Mouse (Mus musculus) heart, embryonic 16.5 days (tissue): Measurements from ENCODE around the gene Kifc5b. TPM values are rescaled to one million over a fixed set of nuclear protein-coding genes. Genes with fewer than 3 reads are reported as not detected.

Experiments
- ATAC-seq: fragments of 200-750 bp; cut with Nextera tagmentation; replicated peaks from 2 replicates; pipeline ENCODE4 v1.8.0; 2017; ENCODE audit warnings: moderate number of reproducible peaks; ENCODE audit not compliant: insufficient read depth, low FRiP score; ENCODE audit errors: extremely low read depth
- H3K27ac ChIP-seq: fragments of 300-500 bp; sonication (generic); 2 replicates; pipeline ENCODE4 v1.5.1; 2014; ENCODE audit warnings: mild to moderate bottlenecking, low read length, control low read depth, moderate library complexity
- H3K27me3 ChIP-seq: fragments of 300-500 bp; sonication (generic); 2 replicates; pipeline ENCODE4 v1.6.1; 2014; ENCODE audit warnings: low read length, mixed read lengths; ENCODE audit not compliant: control insufficient read depth, insufficient read depth
- H3K36me3 ChIP-seq: fragments of 300-500 bp; sonication (generic); 2 replicates; pipeline ENCODE4 v1.6.1; 2014; ENCODE audit not compliant: control insufficient read depth, insufficient read depth
- H3K4me1 ChIP-seq: fragments of 300-500 bp; sonication (generic); 2 replicates; pipeline ENCODE4 v1.6.1; 2014; ENCODE audit warnings: low read length, mixed read lengths; ENCODE audit not compliant: control insufficient read depth, insufficient read depth
- H3K4me2 ChIP-seq: fragments of 300-500 bp; sonication (generic); 2 replicates; pipeline ENCODE4 v1.6.1; 2014; ENCODE audit warnings: low read depth, mild to moderate bottlenecking, control low read depth, low read length
- H3K4me3 ChIP-seq: fragments of 300-500 bp; sonication (generic); 2 replicates; pipeline ENCODE4 v1.5.1; 2014; ENCODE audit warnings: mild to moderate bottlenecking, control low read depth, low read length
- H3K9ac ChIP-seq: fragments of 300-500 bp; sonication (generic); 2 replicates; pipeline ENCODE4 v1.6.1; 2014; ENCODE audit warnings: low read length, control low read depth
- H3K9me3 ChIP-seq: fragments of 300-500 bp; sonication (generic); replicated peaks from 2 replicates; pipeline ENCODE4 v1.6.1; 2016; ENCODE audit warnings: low read length; ENCODE audit not compliant: control insufficient read depth
- WGBS: fragments of 180-500 bp; shearing (Covaris S2); extraction: QIAGEN DNeasy Blood & Tissue Kit; methylation state at CpG from one replicate; pipeline ENCODE4 v1.1.7; 2014; 5-methylcytosine and 5-hydroxymethylcytosine counted together
- polyA plus RNA-seq: library from polyadenylated mRNA; unstranded; fragments of >200 nt; fragmentation: Nextera tagmentation; extraction: Ambion mirVana; gene quantifications from 2 replicates; pipeline ENCODE4 v1.2.1, GENCODE M21; 2015

Gene Kifc5b
- polyA plus RNA-seq, 1 experiment from 2014 or later, result 6.9 TPM

DNA sequence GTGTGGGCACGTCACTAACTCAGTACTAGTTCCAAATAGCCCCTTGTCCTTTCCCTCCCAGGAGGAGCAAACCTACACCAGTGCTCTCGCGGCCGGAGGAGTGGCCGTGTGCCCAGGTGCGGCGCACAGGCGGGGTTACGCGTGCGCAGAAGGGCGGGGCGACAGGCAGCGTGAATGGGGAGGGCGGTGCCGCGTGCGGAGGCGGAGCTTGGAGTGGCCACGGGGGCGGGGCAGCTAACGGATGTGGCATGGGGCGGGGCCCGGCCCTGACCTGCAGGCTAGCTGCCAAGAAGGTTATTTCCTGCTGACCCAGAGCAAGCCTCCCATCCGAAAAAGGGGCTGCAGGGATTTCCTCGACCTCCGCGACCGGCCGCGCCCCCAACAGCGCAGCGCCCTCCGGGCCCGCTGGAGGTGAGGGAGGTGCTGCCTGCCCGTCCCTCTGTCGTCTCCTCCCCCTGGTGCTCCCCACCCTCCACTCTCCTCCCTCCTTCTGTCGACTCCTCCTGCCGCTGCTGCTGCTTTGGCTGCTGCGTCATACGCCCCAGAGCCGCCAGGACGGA is 16.0 kb downstream of the Kifc5b start, which contains the start of gene Phf1:
TSS of gene Phf1 (plus strand) at position 214 of the 560 bp plus-strand sequence.
- Histone ChIP-seq H3K4me1 (peaks cover 10% of the 10 kb centered on the region), H3K4me2 (peak within 1 kb of the TSS; percentile 99), H3K9me3 (no peaks in the 10 kb centered on the region), H3K9ac (peak within 1 kb of the TSS; percentile 95), H3K27me3 (no peaks in the 10 kb centered on the region), H3K4me3 (peak within 1 kb of the TSS; percentile 93), H3K27ac (peak within 1 kb of the TSS; percentile 90), H3K36me3 (peaks cover 18% of the 10 kb centered on the region)
- WGBS, result 0% methylated on average over 42 of the region's 43 CpGs
- ATAC-seq, result peak; percentile 90

DNA sequence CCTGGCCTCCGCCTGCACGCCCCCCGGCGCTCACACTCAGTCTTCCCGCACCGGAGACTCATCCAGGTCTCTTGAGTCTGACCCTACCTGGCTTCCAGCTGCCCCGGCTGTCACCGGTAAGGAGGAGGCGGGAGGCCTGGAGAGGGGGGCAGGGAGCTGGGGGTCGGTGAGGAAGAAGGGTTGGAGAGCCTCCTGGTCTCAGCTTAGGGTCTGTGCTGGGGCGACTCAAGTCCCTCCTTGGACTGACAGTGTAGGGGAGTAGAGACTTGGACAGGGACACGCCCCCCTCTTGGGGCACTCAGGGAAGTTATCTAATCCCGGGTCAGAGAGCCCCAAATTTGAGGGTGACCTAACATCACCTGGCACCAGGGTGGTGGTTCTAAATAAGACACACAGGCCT is 16.5 kb downstream of the Kifc5b start:
- peak overlapping the region; percentile 99 for H3K4me2 ChIP-seq
- peak overlapping the region; percentile 95 for H3K9ac ChIP-seq
- H3K4me1 ChIP-seq, result peaks cover 15% of the 10 kb centered on the region
- H3K4me3 ChIP-seq, result peak overlapping the region; percentile 93
- no peaks in the 10 kb centered on the region for H3K27me3 ChIP-seq
- peak overlapping the region; percentile 90 for H3K27ac ChIP-seq
- WGBS, result 4% methylated on average over 13 of the region's 13 CpGs
- H3K36me3 ChIP-seq, result peaks cover 18% of the 10 kb centered on the region
- no peaks in the 10 kb centered on the region for H3K9me3 ChIP-seq
- peak; percentile 7; the same call in 1 of the 2 replicates for ATAC-seq

DNA sequence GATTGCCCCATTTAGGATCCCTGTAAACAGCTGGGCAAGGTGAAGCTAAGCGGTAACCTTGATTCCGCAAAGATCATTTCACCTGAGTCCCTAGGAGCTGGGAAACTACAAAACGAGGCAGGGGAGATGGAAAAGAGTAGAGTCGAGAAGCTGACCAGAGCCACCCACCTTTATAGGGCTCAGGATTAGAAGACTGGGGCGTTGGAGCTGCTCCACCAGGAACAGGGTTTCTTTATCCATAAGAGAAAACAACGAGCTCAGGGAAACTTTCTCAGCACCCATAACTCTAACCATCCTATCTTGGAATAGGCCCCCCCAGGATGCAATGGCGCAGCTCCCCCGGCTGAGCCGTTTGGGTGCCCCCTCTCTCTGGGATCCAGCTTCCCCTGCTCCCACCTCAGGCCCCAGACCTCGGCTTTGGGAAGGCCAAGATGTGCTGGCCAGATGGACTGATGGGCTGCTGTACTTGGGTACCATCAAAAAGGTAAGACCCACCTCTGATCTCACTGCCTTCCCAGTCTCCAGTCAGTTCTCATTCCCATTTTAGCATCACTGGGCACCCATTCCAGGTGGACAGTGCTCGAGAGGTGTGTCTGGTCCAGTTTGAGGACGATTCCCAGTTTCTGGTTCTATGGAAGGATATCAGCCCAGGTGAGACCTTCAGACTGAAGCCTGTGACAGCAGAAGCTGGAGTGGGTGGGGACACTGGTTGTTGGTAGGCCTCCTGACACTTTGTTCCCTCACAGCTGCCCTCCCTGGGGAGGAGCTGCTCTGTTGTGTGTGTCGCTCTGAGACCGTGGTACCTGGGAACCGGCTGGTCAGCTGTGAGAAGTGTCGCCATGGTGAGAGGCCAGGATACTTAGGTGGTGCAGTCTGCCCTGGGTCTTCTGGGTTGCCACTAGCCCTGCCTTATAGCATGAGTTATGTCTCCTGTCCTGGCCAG is 17.3 kb downstream of the Kifc5b start:
- WGBS, result 75% methylated on average over 16 of the region's 16 CpGs
- Histone ChIP-seq H3K4me1 (peaks cover 18% of the 10 kb centered on the region), H3K27ac (no peak overlapping the region), H3K27me3 (no peaks in the 10 kb centered on the region), H3K4me2 (peak overlapping the region; percentile 99), H3K4me3 (peak overlapping the region; percentile 93), H3K36me3 (peaks cover 15% of the 10 kb centered on the region), H3K9ac (peak overlapping the region; percentile 95), H3K9me3 (no peaks in the 10 kb centered on the region)
- no peak for ATAC-seq

DNA sequence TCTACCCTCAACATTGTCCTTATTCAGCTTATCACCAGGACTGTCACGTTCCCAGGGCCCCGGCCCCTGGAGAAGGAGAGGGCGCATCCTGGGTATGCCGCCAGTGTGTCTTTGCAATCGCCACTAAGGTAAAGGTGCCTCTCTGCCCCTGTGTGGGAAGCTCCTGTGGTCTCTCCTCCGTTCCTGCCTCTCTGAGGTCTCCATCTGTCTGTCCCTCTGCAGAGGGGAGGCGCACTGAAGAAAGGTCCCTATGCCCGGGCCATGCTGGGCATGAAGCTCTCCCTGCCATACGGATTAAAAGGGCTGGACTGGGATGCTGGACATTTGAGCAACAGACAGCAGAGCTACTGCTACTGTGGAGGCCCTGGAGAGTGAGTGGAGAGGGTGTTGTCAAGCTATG is 18.1 kb downstream of the Kifc5b start:
- Histone ChIP-seq H3K4me2 (no peak overlapping the region), H3K9ac (no peak overlapping the region), H3K36me3 (peaks cover 12% of the 10 kb centered on the region), H3K9me3 (no peaks in the 10 kb centered on the region), H3K4me1 (peaks cover 20% of the 10 kb centered on the region), H3K4me3 (no peak overlapping the region), H3K27me3 (no peaks in the 10 kb centered on the region), H3K27ac (no peak overlapping the region)
- no peak for ATAC-seq
- 93% methylated on average over 9 of the region's 9 CpGs for WGBS

DNA sequence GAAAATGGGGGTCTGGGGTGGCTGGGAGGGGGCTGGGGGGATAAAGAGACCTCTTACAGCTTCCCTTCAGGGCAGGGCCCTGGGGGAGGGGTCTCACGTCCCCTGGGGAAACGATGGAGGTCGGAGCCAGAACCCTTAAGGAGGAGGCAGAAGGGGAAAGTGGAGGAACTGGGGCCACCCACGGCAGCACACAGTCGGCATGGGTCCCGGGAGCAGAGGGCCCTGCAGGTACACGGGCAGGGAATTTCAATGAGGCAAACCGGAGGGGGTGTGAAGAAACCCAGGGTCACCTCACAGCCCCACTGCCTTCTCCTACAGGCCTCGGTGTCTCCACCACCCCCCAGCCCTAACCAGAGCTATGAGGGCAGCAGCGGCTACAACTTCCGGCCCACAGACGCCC is 19.6 kb downstream of the Kifc5b start:
- ATAC-seq, result no peak
- WGBS, result 77% methylated on average over 12 of the region's 12 CpGs
- Histone ChIP-seq H3K9me3 (no peaks in the 10 kb centered on the region), H3K4me2 (no peak overlapping the region), H3K9ac (no peak overlapping the region), H3K4me3 (no peak overlapping the region), H3K36me3 (peaks cover 9% of the 10 kb centered on the region), H3K27ac (no peak overlapping the region), H3K27me3 (no peaks in the 10 kb centered on the region), H3K4me1 (peaks cover 28% of the 10 kb centered on the region)

DNA sequence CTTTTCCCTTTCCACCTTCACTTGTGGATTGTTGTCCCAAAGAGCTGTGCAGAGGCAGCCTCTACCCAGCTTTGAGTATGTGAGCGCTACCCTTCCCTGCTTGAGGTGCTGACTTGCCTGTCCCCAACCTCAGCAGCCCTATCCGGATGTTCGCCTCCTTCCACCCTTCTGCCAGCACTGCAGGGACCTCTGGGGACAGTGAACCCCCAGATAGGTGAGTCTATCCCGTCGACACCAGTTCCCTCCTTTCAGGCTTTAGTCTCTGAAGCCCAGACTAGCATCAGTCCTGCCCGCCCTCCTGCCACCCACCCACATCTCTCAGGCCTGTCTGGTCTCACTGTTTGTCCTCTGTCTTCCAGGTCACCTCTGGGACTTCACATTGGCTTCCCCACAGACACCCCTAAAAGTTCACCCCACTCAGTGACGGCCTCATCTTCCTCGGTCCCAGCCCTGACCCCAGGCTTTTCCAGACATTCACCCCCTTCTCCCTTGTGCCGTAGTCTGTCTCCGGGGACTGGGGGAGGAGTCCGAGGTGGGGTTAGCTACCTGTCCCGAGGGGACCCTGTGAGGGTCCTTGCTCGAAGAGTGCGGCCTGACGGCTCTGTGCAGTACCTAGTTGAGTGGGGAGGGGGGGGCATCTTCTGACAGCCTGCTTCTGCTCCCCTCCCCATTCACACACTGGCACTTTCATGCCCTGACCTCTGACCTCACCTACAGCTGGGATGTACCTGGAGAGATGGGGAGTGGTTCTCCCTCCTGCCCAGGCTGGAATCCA is 20.2 kb downstream of the Kifc5b start:
- peaks cover 28% of the 10 kb centered on the region for H3K4me1 ChIP-seq
- no peak for ATAC-seq
- H3K4me3 ChIP-seq, result no peak overlapping the region
- WGBS, result 83% methylated on average over 15 of the region's 15 CpGs
- peaks cover 9% of the 10 kb centered on the region for H3K36me3 ChIP-seq
- H3K4me2 ChIP-seq, result no peak overlapping the region
- H3K27ac ChIP-seq, result no peak overlapping the region
- H3K9ac ChIP-seq, result no peak overlapping the region
- H3K27me3 ChIP-seq, result no peaks in the 10 kb centered on the region
- H3K9me3 ChIP-seq, result no peaks in the 10 kb centered on the region

DNA sequence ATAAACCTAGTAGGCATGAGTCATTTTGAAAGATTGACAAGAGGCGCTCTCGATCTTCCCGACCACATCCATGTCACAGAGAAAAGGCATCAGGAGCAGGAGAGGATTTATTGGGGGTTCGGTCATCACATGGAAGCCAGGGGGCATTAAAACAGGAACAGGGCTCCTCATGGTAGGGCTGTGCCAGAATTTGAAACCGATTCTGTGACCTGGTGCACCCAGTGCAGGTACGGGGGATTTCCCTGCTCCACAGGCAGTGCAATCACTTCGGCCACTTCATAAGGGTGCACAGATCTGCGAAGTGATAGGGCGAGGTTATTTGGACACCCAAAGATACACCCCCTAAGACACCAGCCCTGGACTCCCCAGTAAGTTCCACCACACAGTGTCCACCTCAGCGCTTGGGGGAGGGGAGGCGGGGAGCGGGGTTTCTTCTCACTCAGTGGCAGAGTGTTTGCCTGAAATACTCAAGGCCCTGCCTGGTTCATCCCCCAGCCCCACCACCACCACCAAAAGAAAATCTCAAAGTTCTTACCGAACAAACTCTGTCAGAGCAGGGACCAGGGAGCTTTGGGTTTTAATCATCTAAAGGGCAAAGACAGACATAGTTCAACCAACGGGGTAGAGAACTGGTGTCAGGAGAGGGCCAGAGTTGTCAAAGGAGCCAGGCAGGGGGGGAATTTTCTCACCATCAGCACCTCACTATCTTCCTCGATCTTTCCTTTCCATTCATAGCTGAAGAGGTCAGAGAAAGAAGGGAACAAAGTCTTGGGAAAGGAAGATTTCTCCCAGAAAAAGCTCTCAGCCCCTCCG is 21.2 kb downstream of the Kifc5b start:
- Histone ChIP-seq H3K4me2 (peak overlapping the region; percentile 93), H3K36me3 (peaks cover 9% of the 10 kb centered on the region), H3K9ac (peak overlapping the region; percentile 81), H3K4me1 (peaks cover 28% of the 10 kb centered on the region), H3K4me3 (peak overlapping the region; percentile 87), H3K27me3 (no peaks in the 10 kb centered on the region), H3K9me3 (no peaks in the 10 kb centered on the region), H3K27ac (peak overlapping the region; percentile 92)
- ATAC-seq, result no peak
- 53% methylated on average over 16 of the region's 16 CpGs for WGBS

DNA sequence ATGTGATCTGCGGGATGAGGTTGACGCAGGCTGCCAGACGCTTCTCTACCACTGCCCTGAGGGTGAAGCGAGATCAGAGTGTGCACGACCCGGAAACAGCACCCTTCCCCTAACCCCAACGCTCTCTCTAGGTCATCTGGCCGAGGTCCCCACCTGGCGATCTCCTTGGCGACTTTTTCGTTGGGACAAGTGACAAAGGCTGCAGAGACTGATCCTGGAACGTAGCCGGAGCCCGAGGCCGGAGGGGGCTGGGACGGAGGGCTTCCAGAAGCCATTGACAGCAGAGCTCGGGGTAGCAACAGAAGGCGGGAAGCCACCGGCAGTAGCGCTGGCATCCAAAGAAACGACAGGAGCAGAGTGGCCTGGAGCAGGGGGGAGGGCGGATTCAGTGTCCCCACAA is 21.8 kb downstream of the Kifc5b start:
- H3K36me3 ChIP-seq, result peaks cover 9% of the 10 kb centered on the region
- no peaks in the 10 kb centered on the region for H3K27me3 ChIP-seq
- peaks cover 24% of the 10 kb centered on the region for H3K4me1 ChIP-seq
- under 1% methylated on average over 22 of the region's 22 CpGs for WGBS
- no peak for ATAC-seq
- H3K4me2 ChIP-seq, result peak overlapping the region; percentile 93
- H3K27ac ChIP-seq, result peak overlapping the region; percentile 92
- H3K9me3 ChIP-seq, result no peaks in the 10 kb centered on the region
- H3K4me3 ChIP-seq, result peak overlapping the region; percentile 87
- H3K9ac ChIP-seq, result peak overlapping the region; percentile 81
